Mouse (Mus musculus): Measurements from ENCODE around the gene Katnal1. TPM values are rescaled to one million over a fixed set of nuclear protein-coding genes. Genes with fewer than 3 reads are reported as not detected.

Gene Katnal1
- polyA plus RNA-seq, 1 experiment from 2014 or later, result 6.7 TPM

- Histone ChIP-seq H3K4me2 (ENCODE audit: low read depth, low read length) (no peak overlapping the region), H3K9me3 (replicated peaks; ENCODE audit: control insufficient read depth, low read length) (no peaks in the 10 kb centered on the region), H3K27ac (ENCODE audit: low read length) (no peak overlapping the region; the same call in 1 of the 2 replicates), H3K9ac (ENCODE audit: low read depth, low read length) (no peak overlapping the region), H3K27me3 (ENCODE audit: control insufficient read depth, insufficient read depth, low read depth, low read length) (no peaks in the 10 kb centered on the region), H3K36me3 (ENCODE audit: control insufficient read depth, insufficient read depth) (peaks cover 2% of the 10 kb centered on the region; the same call in 1 of the 2 replicates), H3K4me3 (ENCODE audit: low read depth, low read length) (no peak overlapping the region), H3K4me1 (ENCODE audit: control insufficient read depth, low read depth, low read length) (peaks cover 27% of the 10 kb centered on the region)
- ATAC-seq (ENCODE audit: low read depth), result no peak
- WGBS (ENCODE audit: insufficient replicate concordance), result 86% methylated on average over 12 of the region's 12 CpGs
These were observed 4.5 kb downstream of the Katnal1 start for GRCm38 (mm10) chr5:148924586-148924985.

- Histone ChIP-seq H3K27me3 (ENCODE audit: control insufficient read depth, insufficient read depth, low read depth, low read length) (no peaks in the 10 kb centered on the region), H3K9me3 (replicated peaks; ENCODE audit: control insufficient read depth, low read length) (no peaks in the 10 kb centered on the region), H3K4me1 (ENCODE audit: control insufficient read depth, low read depth, low read length) (peaks cover 22% of the 10 kb centered on the region), H3K9ac (ENCODE audit: low read depth, low read length) (no peak overlapping the region), H3K4me2 (ENCODE audit: low read depth, low read length) (no peak overlapping the region), H3K36me3 (ENCODE audit: control insufficient read depth, insufficient read depth) (peaks cover 2% of the 10 kb centered on the region), H3K4me3 (ENCODE audit: low read depth, low read length) (no peak overlapping the region), H3K27ac (ENCODE audit: low read length) (peak overlapping the region; percentile 1; the same call in 1 of the 2 replicates)
- WGBS (ENCODE audit: insufficient replicate concordance), result 73% methylated on average over 9 of the region's 9 CpGs
- no peak for ATAC-seq (ENCODE audit: low read depth)
These were observed 5.1 kb downstream of the Katnal1 start for GRCm38 (mm10) chr5:148924051-148924450.

- peaks cover 5% of the 10 kb centered on the region for H3K36me3 ChIP-seq (ENCODE audit: control insufficient read depth, insufficient read depth)
- no peaks in the 10 kb centered on the region for H3K27me3 ChIP-seq (ENCODE audit: control insufficient read depth, insufficient read depth, low read depth, low read length)
- H3K4me2 ChIP-seq (ENCODE audit: low read depth, low read length), result no peak overlapping the region
- H3K27ac ChIP-seq (ENCODE audit: low read length), result no peak overlapping the region
- H3K4me1 ChIP-seq (ENCODE audit: control insufficient read depth, low read depth, low read length), result peaks cover 20% of the 10 kb centered on the region
- H3K9me3 ChIP-seq (replicated peaks; ENCODE audit: control insufficient read depth, low read length), result no peaks in the 10 kb centered on the region
- H3K9ac ChIP-seq (ENCODE audit: low read depth, low read length), result no peak overlapping the region
- ATAC-seq (ENCODE audit: low read depth), result no peak
- 66% methylated on average over 10 of the region's 10 CpGs for WGBS (ENCODE audit: insufficient replicate concordance)
- H3K4me3 ChIP-seq (ENCODE audit: low read depth, low read length), result no peak overlapping the region
These were observed 5.7 kb downstream of the Katnal1 start for GRCm38 (mm10) chr5:148923408-148923807.

GRCm38 (mm10) chr5:148922773-148923172, 6.3 kb downstream of the Katnal1 start:
- Histone ChIP-seq H3K9ac (ENCODE audit: low read depth, low read length) (no peak overlapping the region), H3K27me3 (ENCODE audit: control insufficient read depth, insufficient read depth, low read depth, low read length) (no peaks in the 10 kb centered on the region), H3K4me2 (ENCODE audit: low read depth, low read length) (no peak overlapping the region), H3K4me3 (ENCODE audit: low read depth, low read length) (no peak overlapping the region), H3K36me3 (ENCODE audit: control insufficient read depth, insufficient read depth) (peaks cover 10% of the 10 kb centered on the region), H3K9me3 (replicated peaks; ENCODE audit: control insufficient read depth, low read length) (no peaks in the 10 kb centered on the region), H3K27ac (ENCODE audit: low read length) (no peak overlapping the region), H3K4me1 (ENCODE audit: control insufficient read depth, low read depth, low read length) (peaks cover 19% of the 10 kb centered on the region)
- ATAC-seq (ENCODE audit: low read depth), result no peak
- WGBS (ENCODE audit: insufficient replicate concordance), result 61% methylated on average over 5 of the region's 5 CpGs

GRCm38 (mm10) chr5:148918049-148918448, 11.1 kb downstream of the Katnal1 start:
- WGBS (ENCODE audit: insufficient replicate concordance), result 71% methylated on average over 5 of the region's 5 CpGs
- ATAC-seq (ENCODE audit: low read depth), result no peak
- Histone ChIP-seq H3K9me3 (replicated peaks; ENCODE audit: control insufficient read depth, low read length) (no peaks in the 10 kb centered on the region), H3K27ac (ENCODE audit: low read length) (no peak overlapping the region), H3K9ac (ENCODE audit: low read depth, low read length) (no peak overlapping the region), H3K27me3 (ENCODE audit: control insufficient read depth, insufficient read depth, low read depth, low read length) (no peaks in the 10 kb centered on the region), H3K4me1 (ENCODE audit: control insufficient read depth, low read depth, low read length) (no peaks in the 10 kb centered on the region; the same call in 1 of the 2 replicates), H3K4me2 (ENCODE audit: low read depth, low read length) (no peak overlapping the region), H3K36me3 (ENCODE audit: control insufficient read depth, insufficient read depth) (peaks cover 18% of the 10 kb centered on the region), H3K4me3 (ENCODE audit: low read depth, low read length) (no peak overlapping the region)

- Histone ChIP-seq H3K36me3 (ENCODE audit: control insufficient read depth, insufficient read depth) (peaks cover 18% of the 10 kb centered on the region), H3K9ac (ENCODE audit: low read depth, low read length) (no peak overlapping the region), H3K27me3 (ENCODE audit: control insufficient read depth, insufficient read depth, low read depth, low read length) (no peaks in the 10 kb centered on the region), H3K4me3 (ENCODE audit: low read depth, low read length) (no peak overlapping the region), H3K27ac (ENCODE audit: low read length) (no peak overlapping the region), H3K4me2 (ENCODE audit: low read depth, low read length) (no peak overlapping the region), H3K4me1 (ENCODE audit: control insufficient read depth, low read depth, low read length) (peaks cover 9% of the 10 kb centered on the region), H3K9me3 (replicated peaks; ENCODE audit: control insufficient read depth, low read length) (no peaks in the 10 kb centered on the region)
- 86% methylated on average over 6 of the region's 6 CpGs for WGBS (ENCODE audit: insufficient replicate concordance)
- ATAC-seq (ENCODE audit: low read depth), result no peak
These were observed 12.3 kb downstream of the Katnal1 start for GRCm38 (mm10) chr5:148916775-148917174.

GRCm38 (mm10) chr5:148912262-148912661, 16.9 kb downstream of the Katnal1 start:
- Histone ChIP-seq H3K9ac (ENCODE audit: low read depth, low read length) (no peak overlapping the region), H3K27ac (ENCODE audit: low read length) (no peak overlapping the region), H3K4me2 (ENCODE audit: low read depth, low read length) (no peak overlapping the region), H3K9me3 (replicated peaks; ENCODE audit: control insufficient read depth, low read length) (no peaks in the 10 kb centered on the region), H3K4me1 (ENCODE audit: control insufficient read depth, low read depth, low read length) (peaks cover 24% of the 10 kb centered on the region), H3K27me3 (ENCODE audit: control insufficient read depth, insufficient read depth, low read depth, low read length) (no peaks in the 10 kb centered on the region), H3K4me3 (ENCODE audit: low read depth, low read length) (no peak overlapping the region), H3K36me3 (ENCODE audit: control insufficient read depth, insufficient read depth) (peaks cover 5% of the 10 kb centered on the region; the same call in 1 of the 2 replicates)
- WGBS (ENCODE audit: insufficient replicate concordance), result 22% methylated on average over 3 of the region's 3 CpGs
- no peak for ATAC-seq (ENCODE audit: low read depth)

- no peak overlapping the region for H3K9ac ChIP-seq (ENCODE audit: low read depth, low read length)
- WGBS (ENCODE audit: insufficient replicate concordance), result 79% methylated on average over 4 of the region's 4 CpGs
- ATAC-seq (ENCODE audit: low read depth), result no peak
- no peak overlapping the region for H3K4me2 ChIP-seq (ENCODE audit: low read depth, low read length)
- H3K36me3 ChIP-seq (ENCODE audit: control insufficient read depth, insufficient read depth), result peaks cover 3% of the 10 kb centered on the region; the same call in 1 of the 2 replicates
- peaks cover 33% of the 10 kb centered on the region for H3K4me1 ChIP-seq (ENCODE audit: control insufficient read depth, low read depth, low read length)
- no peaks in the 10 kb centered on the region for H3K9me3 ChIP-seq (replicated peaks; ENCODE audit: control insufficient read depth, low read length)
- no peaks in the 10 kb centered on the region for H3K27me3 ChIP-seq (ENCODE audit: control insufficient read depth, insufficient read depth, low read depth, low read length)
- H3K27ac ChIP-seq (ENCODE audit: low read length), result no peak overlapping the region
- no peak overlapping the region for H3K4me3 ChIP-seq (ENCODE audit: low read depth, low read length)
These were observed 19.1 kb downstream of the Katnal1 start for GRCm38 (mm10) chr5:148910066-148910465.

- H3K36me3 ChIP-seq (ENCODE audit: control insufficient read depth, insufficient read depth), result peaks cover 3% of the 10 kb centered on the region; the same call in 1 of the 2 replicates
- no peaks in the 10 kb centered on the region for H3K9me3 ChIP-seq (replicated peaks; ENCODE audit: control insufficient read depth, low read length)
- H3K4me3 ChIP-seq (ENCODE audit: low read depth, low read length), result no peak overlapping the region
- H3K4me1 ChIP-seq (ENCODE audit: control insufficient read depth, low read depth, low read length), result peaks cover 33% of the 10 kb centered on the region
- WGBS (ENCODE audit: insufficient replicate concordance), result 63% methylated on average over 6 of the region's 6 CpGs
- no peaks in the 10 kb centered on the region for H3K27me3 ChIP-seq (ENCODE audit: control insufficient read depth, insufficient read depth, low read depth, low read length)
- H3K27ac ChIP-seq (ENCODE audit: low read length), result no peak overlapping the region
- H3K9ac ChIP-seq (ENCODE audit: low read depth, low read length), result no peak overlapping the region
- no peak overlapping the region for H3K4me2 ChIP-seq (ENCODE audit: low read depth, low read length)
- ATAC-seq (ENCODE audit: low read depth), result no peak
These were observed 19.7 kb downstream of the Katnal1 start for GRCm38 (mm10) chr5:148909402-148909801.

Measured in liver, embryonic 16.5 days (tissue).